Mouse (Mus musculus) testis, adult 2 months (tissue): ENCODE measurements around the gene Rtf2.

Experiments used
- CTCF ChIP-seq: fragments of 200-500 bp; IDR thresholded peaks from 2 replicates; pipeline ENCODE4 v1.5.1; 2012; ENCODE audit warnings: low read depth, mild to moderate bottlenecking, inconsistent platforms, low read length, moderate library complexity; ENCODE audit not compliant: control insufficient read depth, insufficient read depth, insufficient replicate concordance
- POLR2A ChIP-seq: fragments of 200-500 bp; IDR thresholded peaks from 2 replicates; pipeline ENCODE4 v1.6.1; 2012; ENCODE audit warnings: low read depth, mild to moderate bottlenecking, inconsistent platforms, low read length, moderate library complexity; ENCODE audit not compliant: control insufficient read depth

- TF ChIP-seq CTCF = no peak
- TF ChIP-seq POLR2A = no peak
Observed at GRCm38 (mm10) chr2:172480296-172480695, 39.9 kb downstream of the Rtf2 start.
